Mouse (Mus musculus) bone marrow macrophage, adult 2 months (primary cell): ENCODE measurements around the gene Tnf. TPM values are rescaled to one million over a fixed set of nuclear protein-coding genes. Genes with fewer than 3 reads are reported as not detected.

Experiments
- H3K27ac ChIP-seq: 2 replicates; pipeline ENCODE4 v1.5.1; 2012; ENCODE audit warnings: low read depth, low read length; ENCODE audit not compliant: insufficient read depth
- H3K4me1 ChIP-seq: 2 replicates; pipeline ENCODE4 v1.6.1; 2012; ENCODE audit warnings: low read length; ENCODE audit not compliant: control insufficient read depth, insufficient read depth
- H3K4me3 ChIP-seq: 2 replicates; pipeline ENCODE4 v1.5.1; 2012; ENCODE audit warnings: mild to moderate bottlenecking, low read length, moderate library complexity; ENCODE audit not compliant: insufficient read depth
- CTCF ChIP-seq: IDR thresholded peaks from 2 replicates; pipeline ENCODE4 v1.5.1; 2012; ENCODE audit warnings: low read depth, mild to moderate bottlenecking, low read length, moderate library complexity
- POLR2A ChIP-seq: IDR thresholded peaks from 2 replicates; pipeline ENCODE4 v1.6.1; 2012; ENCODE audit warnings: mild to moderate bottlenecking, low read depth, low read length, borderline replicate concordance
- polyA plus RNA-seq: library from polyadenylated mRNA; stranded (reverse); fragments of >200 nt; gene quantifications from 2 replicates; pipeline ENCODE4 v1.2.4, GENCODE M21; 2012; ENCODE audit not compliant: missing spikeins, insufficient read depth, insufficient read length

The Tnf gene
- polyA plus RNA-seq, 1 experiment: 11.9 TPM

GRCm38 (mm10) chr17:35164568-35165450, 37.0 kb downstream of the Tnf start, which contains the start of gene Prrc2a:
Prrc2a (minus strand) TSS chr17:35164897.
- Histone ChIP-seq H3K4me1 (peaks cover 18% of the 10 kb centered on the region), H3K4me3 (peak within 1 kb of the TSS; percentile 77), H3K27ac (peak within 1 kb of the TSS; percentile 87)
- TF ChIP-seq POLR2A (0 out of 2 replicates have a peak, but pooled peaks have one; percentile 57), CTCF (no peak)

GRCm38 (mm10) chr17:35164218-35164567, 37.6 kb downstream of the Tnf start:
- TF ChIP-seq POLR2A (no peak), CTCF (no peak)
- Histone ChIP-seq H3K4me1 (peaks cover 18% of the 10 kb centered on the region), H3K4me3 (peak overlapping the region; percentile 77), H3K27ac (peak overlapping the region; percentile 87)

- Histone ChIP-seq H3K4me3 (peak overlapping the region; percentile 77), H3K4me1 (peaks cover 16% of the 10 kb centered on the region), H3K27ac (peak overlapping the region; percentile 87)
- no peak for TF ChIP-seq POLR2A
- TF ChIP-seq CTCF: no peak
Observed at GRCm38 (mm10) chr17:35163326-35164081, 38.3 kb downstream of the Tnf start.

- peaks cover 16% of the 10 kb centered on the region for H3K4me1 ChIP-seq
- H3K27ac ChIP-seq: no peak overlapping the region
- no peak for TF ChIP-seq CTCF
- no peak for TF ChIP-seq POLR2A
- peak overlapping the region; percentile 77 for H3K4me3 ChIP-seq
Observed at GRCm38 (mm10) chr17:35162730-35163129, 39.1 kb downstream of the Tnf start.

- H3K27ac ChIP-seq: no peak overlapping the region
- TF ChIP-seq CTCF (no peak), POLR2A (no peak)
- H3K4me1 ChIP-seq: peaks cover 16% of the 10 kb centered on the region
- no peak overlapping the region for H3K4me3 ChIP-seq
Observed at GRCm38 (mm10) chr17:35162121-35162520, 39.7 kb downstream of the Tnf start.

- H3K27ac ChIP-seq: no peak overlapping the region
- no peak overlapping the region for H3K4me3 ChIP-seq
- TF ChIP-seq CTCF (no peak), POLR2A (no peak)
- H3K4me1 ChIP-seq: peaks cover 14% of the 10 kb centered on the region
Observed at GRCm38 (mm10) chr17:35161421-35161820, 40.4 kb downstream of the Tnf start.

GRCm38 (mm10) chr17:35159638-35160037, 42.2 kb downstream of the Tnf start:
- H3K4me3 ChIP-seq: no peak overlapping the region
- H3K4me1 ChIP-seq: peaks cover 7% of the 10 kb centered on the region; the same call in 1 of the 2 replicates
- no peak overlapping the region for H3K27ac ChIP-seq
- TF ChIP-seq POLR2A (no peak), CTCF (no peak)

GRCm38 (mm10) chr17:35158850-35159593, 42.8 kb downstream of the Tnf start:
- Histone ChIP-seq H3K4me3 (no peak overlapping the region), H3K4me1 (peaks cover 7% of the 10 kb centered on the region; the same call in 1 of the 2 replicates)
- TF ChIP-seq POLR2A: no peak
- no peak for TF ChIP-seq CTCF

GRCm38 (mm10) chr17:35157661-35158175, 44.1 kb downstream of the Tnf start:
- H3K27ac ChIP-seq: no peak overlapping the region
- H3K4me3 ChIP-seq: no peak overlapping the region
- H3K4me1 ChIP-seq: peaks cover 3% of the 10 kb centered on the region; the same call in 1 of the 2 replicates
- TF ChIP-seq CTCF: no peak
- TF ChIP-seq POLR2A: no peak

More at GRCm38 (mm10) chr17:35158850-35159593, 42.8 kb downstream of the Tnf start:
- no peak overlapping the region for H3K27ac ChIP-seq
